Mouse (Mus musculus): ENCODE measurements around the gene Otud6a.
"Not testable (repeated sequence)": the region's sequence is repeated elsewhere in the genome, so short reads cannot be mapped to it uniquely, and the experiment has no call there.

GRCm38 (mm10) chrX:100442617-100443016 is 13.8 kb downstream of the Otud6a start, which contains the start of gene Awat2:
- TF ChIP-seq CTCF (IDR thresholded peaks at IDR 0.05; ENCODE audit: extremely low read depth, insufficient read depth, insufficient read length, insufficient replicate concordance); POLR2A (IDR thresholded peaks at IDR 0.05; ENCODE audit: low read depth, low read length): not testable (repeated sequence)
